Mouse (Mus musculus) heart, embryonic 11.5 days (tissue): Measurements from ENCODE around the gene Tmem52. TPM values are rescaled to one million over a fixed set of nuclear protein-coding genes. Genes with fewer than 3 reads are reported as not detected.
A peak's percentile ranks its signal among the peaks of the same experiment; 100 is the strongest.
"Not testable (repeated sequence)": the region's sequence is repeated elsewhere in the genome, so short reads cannot be mapped to it uniquely, and the experiment has no call there.

Source experiments
- ATAC-seq: fragments of 200-750 bp; cut with Nextera tagmentation; replicated peaks from 2 replicates; pipeline ENCODE4 v1.8.0; 2017; ENCODE audit warnings: moderate library complexity; ENCODE audit not compliant: insufficient number of reproducible peaks, low FRiP score, low TSS enrichment
- H3K27ac ChIP-seq: fragments of 300-500 bp; sonication (generic); 2 replicates; pipeline ENCODE4 v1.5.1; 2014; ENCODE audit warnings: mild to moderate bottlenecking, low read depth, low read length
- H3K27me3 ChIP-seq: fragments of 300-500 bp; sonication (generic); 2 replicates; pipeline ENCODE4 v1.6.1; 2014; ENCODE audit warnings: mild to moderate bottlenecking, low read length, mixed read lengths; ENCODE audit not compliant: control insufficient read depth, insufficient read depth
- H3K36me3 ChIP-seq: fragments of 300-500 bp; sonication (generic); 2 replicates; pipeline ENCODE4 v1.6.1; 2014; ENCODE audit warnings: mild to moderate bottlenecking, low read length, moderate library complexity, mixed read lengths; ENCODE audit not compliant: control insufficient read depth, insufficient read depth
- H3K4me1 ChIP-seq: fragments of 300-500 bp; sonication (generic); 2 replicates; pipeline ENCODE4 v1.6.1; 2014; ENCODE audit warnings: low read length; ENCODE audit not compliant: control insufficient read depth, insufficient read depth
- H3K4me2 ChIP-seq: fragments of 300-500 bp; sonication (generic); 2 replicates; pipeline ENCODE4 v1.6.1; 2014; ENCODE audit warnings: mild to moderate bottlenecking, moderate library complexity
- H3K4me3 ChIP-seq: fragments of 300-500 bp; sonication (generic); 2 replicates; pipeline ENCODE4 v1.5.1; 2014; ENCODE audit warnings: low read depth, low read length
- H3K9ac ChIP-seq: fragments of 300-500 bp; sonication (generic); 2 replicates; pipeline ENCODE4 v1.6.1; 2014; ENCODE audit warnings: mild to moderate bottlenecking, low read depth, low read length, moderate library complexity
- H3K9me3 ChIP-seq: fragments of 300-500 bp; sonication (generic); replicated peaks from 2 replicates; pipeline ENCODE4 v1.6.1; 2016; ENCODE audit warnings: low read length; ENCODE audit not compliant: control insufficient read depth
- WGBS: fragments of 180-500 bp; shearing (Covaris S2); extraction: QIAGEN DNeasy Blood & Tissue Kit; methylation state at CpG from one replicate; pipeline ENCODE4 v1.1.7; 2014; ENCODE audit not compliant: insufficient replicate concordance; 5-methylcytosine and 5-hydroxymethylcytosine counted together
- polyA plus RNA-seq: library from polyadenylated mRNA; unstranded; fragments of >200 nt; fragmentation: Nextera tagmentation; extraction: Ambion mirVana; gene quantifications from 2 replicates; pipeline ENCODE4 v1.2.1, GENCODE M21; 2014

The Tmem52 gene
- polyA plus RNA-seq, 1 experiment from 2014 or later: not detected

GRCm38 (mm10) chr4:155467237-155468010 lies 1.5 kb upstream of the Tmem52 start:
- Histone ChIP-seq H3K4me3 (no peak overlapping the region), H3K9ac (no peak overlapping the region), H3K27me3 (peaks cover 11% of the 10 kb centered on the region), H3K27ac (no peak overlapping the region), H3K4me1 (peaks cover 5% of the 10 kb centered on the region; the same call in 1 of the 2 replicates), H3K9me3 (no peaks in the 10 kb centered on the region), H3K36me3 (no peaks in the 10 kb centered on the region), H3K4me2 (no peak overlapping the region)
- ATAC-seq: no peak
- 73% methylated on average over 13 of the region's 13 CpGs for WGBS

DNA sequence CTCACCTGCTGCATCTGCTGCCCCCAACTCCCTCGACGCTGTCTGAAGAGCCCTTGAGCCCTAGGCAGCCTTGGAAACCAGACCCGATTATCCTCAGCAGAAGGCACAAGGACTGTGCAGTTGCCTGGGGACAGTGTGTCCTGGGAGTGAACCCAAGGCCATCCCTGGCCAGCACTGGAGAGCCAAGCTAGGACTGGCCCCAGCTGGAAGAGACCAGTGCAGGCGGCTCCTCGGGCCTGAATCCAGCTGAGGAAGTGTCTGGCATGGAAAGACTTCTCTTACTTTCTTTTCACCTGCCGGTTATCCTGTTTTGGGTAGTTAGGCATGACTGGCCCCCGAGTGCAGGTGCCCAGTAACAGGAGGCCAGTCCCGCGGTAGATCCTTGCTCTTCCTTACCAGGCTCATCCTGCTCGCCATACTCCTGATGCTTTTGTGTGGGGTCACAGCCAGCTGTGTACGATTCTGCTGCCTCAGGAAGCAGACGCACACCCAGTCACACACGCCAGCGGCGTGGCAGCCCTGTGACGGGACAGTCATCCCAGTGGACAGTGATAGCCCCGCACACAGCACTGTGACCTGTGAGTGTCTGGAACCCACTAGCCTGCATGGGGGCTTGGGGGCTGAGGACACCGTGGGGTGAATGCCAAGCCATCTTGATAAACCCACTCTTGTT lies 812 bp downstream of the Tmem52 start:
- Histone ChIP-seq H3K4me1 (peaks cover 8% of the 10 kb centered on the region; the same call in 1 of the 2 replicates), H3K27me3 (peaks cover 11% of the 10 kb centered on the region), H3K4me2 (peak overlapping the region; percentile 64; the same call in 1 of the 2 replicates), H3K4me3 (no peak overlapping the region), H3K9me3 (no peaks in the 10 kb centered on the region), H3K27ac (no peak overlapping the region), H3K36me3 (no peaks in the 10 kb centered on the region), H3K9ac (no peak overlapping the region)
- ATAC-seq: no peak
- WGBS: 67% methylated on average over 18 of the region's 18 CpGs

DNA sequence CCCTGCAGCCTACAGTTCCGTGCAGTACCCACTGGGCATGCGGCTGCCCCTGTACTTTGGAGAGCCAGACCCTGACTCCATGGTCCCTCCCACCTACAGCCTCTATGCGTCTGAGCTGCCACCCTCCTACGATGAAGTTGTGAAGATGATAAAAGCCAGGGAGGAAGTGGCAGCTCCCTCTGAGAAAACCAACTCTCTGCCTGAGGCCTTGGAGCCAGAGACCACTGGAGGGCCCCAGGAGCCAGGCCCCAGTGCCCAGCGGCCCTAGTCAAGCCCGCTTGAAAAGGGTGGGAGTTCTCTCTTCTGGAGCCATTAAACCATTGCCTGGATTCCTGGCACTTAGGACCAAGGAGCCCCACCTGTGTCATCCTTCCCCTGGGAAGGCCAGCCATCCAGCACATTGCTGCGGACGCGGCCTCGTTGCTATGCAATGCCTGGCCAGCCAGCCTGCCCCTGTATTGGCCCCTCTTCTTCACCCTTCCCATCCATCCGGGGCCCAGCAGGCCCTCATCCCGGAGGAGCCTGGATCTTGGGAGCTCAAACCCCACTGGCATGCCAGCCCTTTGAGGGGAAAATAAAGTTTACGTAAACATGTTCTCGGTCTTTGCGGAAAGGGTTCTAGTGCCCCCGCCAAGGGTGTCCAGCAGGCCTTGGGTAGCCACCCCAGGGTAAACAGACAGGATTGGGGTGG lies 1.5 kb downstream of the Tmem52 start:
- Histone ChIP-seq H3K27ac (no peak overlapping the region), H3K27me3 (peaks cover 11% of the 10 kb centered on the region), H3K4me3 (no peak overlapping the region), H3K4me1 (peaks cover 8% of the 10 kb centered on the region; the same call in 1 of the 2 replicates), H3K9me3 (no peaks in the 10 kb centered on the region), H3K9ac (no peak overlapping the region), H3K4me2 (no peak overlapping the region), H3K36me3 (no peaks in the 10 kb centered on the region)
- WGBS: 71% methylated on average over 16 of the region's 16 CpGs
- ATAC-seq: no peak

DNA sequence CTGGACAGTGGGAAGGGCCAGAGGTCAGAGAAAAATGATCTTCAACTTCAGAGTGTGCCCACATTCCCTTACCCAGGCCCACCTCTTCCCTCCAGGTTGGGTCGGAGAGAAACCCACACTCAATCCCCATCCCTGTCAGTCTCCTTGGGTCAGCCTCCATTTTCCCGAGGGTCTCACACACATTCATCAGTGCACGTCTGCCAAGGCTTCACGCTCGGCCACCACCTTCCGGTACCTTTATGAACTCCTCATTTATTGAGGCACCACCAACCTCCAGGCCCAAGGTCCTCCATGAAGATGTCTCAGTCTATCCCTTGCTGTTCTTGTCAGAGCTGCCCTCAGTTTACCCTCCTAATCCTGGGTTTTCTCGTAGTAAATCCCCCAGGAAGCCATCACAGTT lies 2.1 kb downstream of the Tmem52 start:
- no peaks in the 10 kb centered on the region for H3K9me3 ChIP-seq
- H3K4me1 ChIP-seq: peaks cover 8% of the 10 kb centered on the region; the same call in 1 of the 2 replicates
- WGBS: 82% methylated on average over 7 of the region's 7 CpGs
- peaks cover 11% of the 10 kb centered on the region for H3K27me3 ChIP-seq
- H3K4me3 ChIP-seq: no peak overlapping the region
- H3K9ac ChIP-seq: no peak overlapping the region
- no peaks in the 10 kb centered on the region for H3K36me3 ChIP-seq
- H3K27ac ChIP-seq: no peak overlapping the region
- ATAC-seq: no peak
- no peak overlapping the region for H3K4me2 ChIP-seq

- 79% methylated on average over 7 of the region's 7 CpGs for WGBS
- no peaks in the 10 kb centered on the region for H3K36me3 ChIP-seq
- no peak overlapping the region for H3K9ac ChIP-seq
- no peaks in the 10 kb centered on the region for H3K9me3 ChIP-seq
- peaks cover 11% of the 10 kb centered on the region for H3K27me3 ChIP-seq
- H3K4me2 ChIP-seq: no peak overlapping the region
- H3K4me1 ChIP-seq: peaks cover 8% of the 10 kb centered on the region; the same call in 1 of the 2 replicates
- no peak overlapping the region for H3K4me3 ChIP-seq
- no peak overlapping the region for H3K27ac ChIP-seq
- no peak for ATAC-seq
Observed at GRCm38 (mm10) chr4:155471406-155471805, 2.5 kb downstream of the Tmem52 start.

GRCm38 (mm10) chr4:155472716-155473290 lies 3.9 kb downstream of the Tmem52 start:
- no peak overlapping the region for H3K9ac ChIP-seq
- H3K9me3 ChIP-seq: no peaks in the 10 kb centered on the region
- peaks cover 11% of the 10 kb centered on the region for H3K27me3 ChIP-seq
- H3K27ac ChIP-seq: no peak overlapping the region
- peaks cover 8% of the 10 kb centered on the region; the same call in 1 of the 2 replicates for H3K4me1 ChIP-seq
- WGBS: 62% methylated on average over 3 of the region's 3 CpGs
- ATAC-seq: no peak
- H3K36me3 ChIP-seq: no peaks in the 10 kb centered on the region
- H3K4me2 ChIP-seq: no peak overlapping the region
- no peak overlapping the region for H3K4me3 ChIP-seq

DNA sequence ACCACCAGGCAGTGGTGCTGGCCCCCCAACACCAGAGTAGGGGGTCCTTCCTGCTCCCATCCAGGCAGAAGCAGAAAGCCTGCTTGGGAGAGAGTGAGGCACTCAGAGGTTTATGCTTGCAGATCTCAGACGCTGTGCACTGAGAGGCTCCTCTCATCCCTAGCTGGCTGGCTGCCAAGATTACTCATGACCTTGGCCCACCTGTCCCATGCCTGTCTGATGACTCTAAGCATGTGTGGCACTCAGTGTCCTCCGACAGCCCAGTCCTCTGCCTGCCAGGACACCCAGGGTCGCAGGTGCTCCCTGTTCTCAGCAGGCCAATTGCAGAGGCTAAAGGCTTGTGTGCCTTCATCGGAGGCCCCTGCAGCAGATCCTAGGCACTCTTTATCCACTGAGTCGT lies 4.4 kb downstream of the Tmem52 start:
- peak; percentile 64; the same call in 1 of the 2 replicates for ATAC-seq
- peaks cover 8% of the 10 kb centered on the region; the same call in 1 of the 2 replicates for H3K4me1 ChIP-seq
- H3K9me3 ChIP-seq: no peaks in the 10 kb centered on the region
- 48% methylated on average over 5 of the region's 5 CpGs for WGBS
- no peaks in the 10 kb centered on the region for H3K36me3 ChIP-seq
- H3K9ac ChIP-seq: no peak overlapping the region; the same call in 1 of the 2 replicates
- H3K4me3 ChIP-seq: no peak overlapping the region
- H3K27ac ChIP-seq: no peak overlapping the region
- no peak overlapping the region for H3K4me2 ChIP-seq
- H3K27me3 ChIP-seq: peaks cover 11% of the 10 kb centered on the region

DNA sequence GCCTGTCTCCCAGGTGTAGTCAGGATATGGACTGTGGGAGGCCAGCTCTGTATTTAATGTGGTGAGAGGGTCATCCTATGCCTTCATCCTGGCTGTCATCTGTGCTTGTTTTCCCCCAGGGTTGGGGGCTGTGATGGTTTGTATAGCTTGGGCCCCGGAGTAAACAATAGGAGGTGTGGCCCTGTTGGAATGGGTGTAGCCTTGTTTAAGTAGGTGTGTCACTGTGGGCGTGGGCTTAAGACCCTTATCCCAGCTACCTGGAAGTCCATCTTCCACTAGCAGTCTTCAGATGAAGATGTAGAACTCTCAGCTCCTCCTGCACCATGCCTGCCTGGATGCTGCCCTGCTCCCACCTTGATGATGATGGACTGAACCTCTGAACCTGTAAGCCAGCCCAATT lies 4.9 kb downstream of the Tmem52 start:
- ATAC-seq, H3K9me3 ChIP-seq: not testable (repeated sequence)
- 50% methylated on average over 2 of the region's 2 CpGs for WGBS

More for the DNA sequence above, 4.9 kb downstream of the Tmem52 start:
- peaks cover 11% of the 10 kb centered on the region for H3K27me3 ChIP-seq
- not testable (repeated sequence) for H3K9ac ChIP-seq, H3K27ac ChIP-seq, H3K4me1 ChIP-seq, H3K36me3 ChIP-seq, H3K4me3 ChIP-seq, H3K4me2 ChIP-seq
